Mouse (Mus musculus) MEL (cell line): ENCODE data around the gene Ppt2.

ENCODE experiments used
- CHD2 ChIP-seq: IDR thresholded peaks from 2 replicates; pipeline ENCODE4 v1.6.1; 2011; ENCODE audit warnings: low read length, improper control_type of control experiment
- CTCF ChIP-seq, 3 experiments: IDR thresholded peaks in 2 of 3; conservative IDR thresholded peaks in 1 of 3; 2 replicates each; pipeline ENCODE4 v1.5.1; 2011 to 2012; ENCODE audit warnings: low read length in 3 of 3, low read depth in 2 of 3, mild to moderate bottlenecking in 2 of 3, improper control_type of control experiment in 1 of 3, inconsistent platforms in 1 of 3, mixed read lengths in 1 of 3, moderate library complexity in 1 of 3; ENCODE audit not compliant: control insufficient read depth in 1 of 3, insufficient read depth in 1 of 3, poor library complexity in 1 of 3, severe bottlenecking in 1 of 3
- E2F4 ChIP-seq: IDR thresholded peaks from 2 replicates; pipeline ENCODE4 v1.6.1; 2011; ENCODE audit warnings: low read depth, low read length, improper control_type of control experiment, borderline replicate concordance
- ETS1 ChIP-seq: IDR thresholded peaks from 2 replicates; pipeline ENCODE4 v1.6.1; 2012; ENCODE audit warnings: low read depth, mild to moderate bottlenecking, inconsistent platforms, low read length, improper control_type of control experiment, moderate library complexity
- KAT2A ChIP-seq: conservative IDR thresholded peaks from 2 replicates; pipeline ENCODE4 v1.6.1; 2012; ENCODE audit warnings: low read depth, low read length, improper control_type of control experiment, inconsistent platforms
- MAFK ChIP-seq: IDR thresholded peaks from 2 replicates; pipeline ENCODE4 v1.6.1; 2011; ENCODE audit warnings: low read depth, mild to moderate bottlenecking, low read length, improper control_type of control experiment, borderline replicate concordance
- POLR2A ChIP-seq, 2 experiments: IDR thresholded peaks; 2 replicates each; pipeline ENCODE4 v1.6.1; 2011 to 2012; ENCODE audit warnings: low read length in 2 of 2, mild to moderate bottlenecking in 2 of 2, control low read depth in 1 of 2, improper control_type of control experiment in 1 of 2, low read depth in 1 of 2, moderate library complexity in 1 of 2; ENCODE audit not compliant: control insufficient read depth in 1 of 2, insufficient read depth in 1 of 2, poor library complexity in 1 of 2
- SIN3A ChIP-seq: IDR thresholded peaks from 2 replicates; pipeline ENCODE4 v1.6.1; 2012; ENCODE audit warnings: low read length, improper control_type of control experiment, inconsistent platforms
- TBP ChIP-seq: IDR thresholded peaks from 2 replicates; pipeline ENCODE4 v1.8.0; 2011; ENCODE audit warnings: low read depth, low read length, improper control_type of control experiment

DNA sequence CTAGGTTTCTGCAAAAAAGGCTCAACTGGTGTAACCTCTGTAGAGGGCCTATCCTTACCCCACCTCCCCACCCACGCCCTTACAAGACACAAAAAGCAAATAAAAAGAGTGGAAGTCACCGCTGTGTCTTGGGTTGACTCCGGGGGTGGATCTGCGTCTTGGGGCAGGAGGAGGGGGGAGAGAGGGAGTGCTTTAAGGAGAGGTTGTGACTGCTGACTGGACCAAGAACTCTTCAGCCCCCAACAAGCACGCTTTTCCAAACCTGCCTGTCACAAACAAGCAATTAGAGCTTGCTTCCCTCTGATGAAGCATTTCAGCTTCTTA is 296 bp upstream of the Ppt2 start:
- TF ChIP-seq E2F4 (no peak), TBP (no peak), CTCF (IDR thresholded peaks at IDR 0.05 in 2 of 3, conservative IDR thresholded peaks at IDR 0.05 in 1 of 3; ENCODE audit: control insufficient read depth in 1 of 3, insufficient read depth in 1 of 3, low read depth in 2 of 3, low read length in 3 of 3, poor library complexity in 1 of 3, severe bottlenecking in 1 of 3) (no peak), MAFK (no peak), KAT2A (no peak), CHD2 (no peak), ETS1 (no peak), SIN3A (no peak), POLR2A (IDR thresholded peaks at IDR 0.05; ENCODE audit: control insufficient read depth in 1 of 2, insufficient read depth in 1 of 2, low read depth in 1 of 2, low read length in 2 of 2, poor library complexity in 1 of 2) (no peak)
